Mouse (Mus musculus): ENCODE results near the gene Tnp1. TPM values are rescaled to one million over a fixed set of nuclear protein-coding genes. Genes with fewer than 3 reads are reported as not detected.

The Tnp1 gene
- polyA plus RNA-seq, 1 experiment from 2014 or later = not detected

GRCm38 (mm10) chr1:72992944-72993464 is 22.7 kb downstream of the Tnp1 start:
- no peaks in the 10 kb centered on the region for H3K4me1 ChIP-seq (ENCODE audit: control insufficient read depth, insufficient read depth, low read length)
- 80% methylated on average over 2 of the region's 2 CpGs for WGBS
- no peak overlapping the region for H3K27ac ChIP-seq (ENCODE audit: low read length)
- no peak overlapping the region for H3K9ac ChIP-seq (ENCODE audit: low read depth, low read length)
- H3K9me3 ChIP-seq (replicated peaks; ENCODE audit: control insufficient read depth, low read length, poor library complexity, severe bottlenecking) = no peaks in the 10 kb centered on the region
- no peaks in the 10 kb centered on the region for H3K36me3 ChIP-seq (ENCODE audit: control insufficient read depth, insufficient read depth, low read length)
- H3K27me3 ChIP-seq (ENCODE audit: control insufficient read depth, insufficient read depth, low read depth, low read length) = no peaks in the 10 kb centered on the region
- H3K4me2 ChIP-seq (ENCODE audit: low read length) = no peak overlapping the region
- H3K4me3 ChIP-seq (ENCODE audit: low read depth, low read length) = no peak overlapping the region
- ATAC-seq = no peak

GRCm38 (mm10) chr1:72992209-72992608 is 23.5 kb downstream of the Tnp1 start:
- 64% methylated on average over 2 of the region's 2 CpGs for WGBS
- Histone ChIP-seq H3K4me3 (ENCODE audit: low read depth, low read length) (no peak overlapping the region), H3K27ac (ENCODE audit: low read length) (no peak overlapping the region), H3K4me1 (ENCODE audit: control insufficient read depth, insufficient read depth, low read length) (no peaks in the 10 kb centered on the region), H3K9me3 (replicated peaks; ENCODE audit: control insufficient read depth, low read length, poor library complexity, severe bottlenecking) (no peaks in the 10 kb centered on the region), H3K36me3 (ENCODE audit: control insufficient read depth, insufficient read depth, low read length) (no peaks in the 10 kb centered on the region), H3K4me2 (ENCODE audit: low read length) (no peak overlapping the region), H3K9ac (ENCODE audit: low read depth, low read length) (no peak overlapping the region), H3K27me3 (ENCODE audit: control insufficient read depth, insufficient read depth, low read depth, low read length) (no peaks in the 10 kb centered on the region)
- ATAC-seq = no peak

- Histone ChIP-seq H3K4me2 (ENCODE audit: low read length) (no peak overlapping the region), H3K27me3 (ENCODE audit: control insufficient read depth, insufficient read depth, low read depth, low read length) (no peaks in the 10 kb centered on the region), H3K4me3 (ENCODE audit: low read depth, low read length) (no peak overlapping the region), H3K27ac (ENCODE audit: low read length) (no peak overlapping the region), H3K36me3 (ENCODE audit: control insufficient read depth, insufficient read depth, low read length) (no peaks in the 10 kb centered on the region), H3K9ac (ENCODE audit: low read depth, low read length) (no peak overlapping the region), H3K4me1 (ENCODE audit: control insufficient read depth, insufficient read depth, low read length) (no peaks in the 10 kb centered on the region), H3K9me3 (replicated peaks; ENCODE audit: control insufficient read depth, low read length, poor library complexity, severe bottlenecking) (no peaks in the 10 kb centered on the region)
- 91% methylated on average over 3 of the region's 3 CpGs for WGBS
- no peak for ATAC-seq
These were observed 26.8 kb downstream of the Tnp1 start for GRCm38 (mm10) chr1:72988904-72989303.

GRCm38 (mm10) chr1:72986715-72987114 is 29.0 kb downstream of the Tnp1 start:
- Histone ChIP-seq H3K36me3 (ENCODE audit: control insufficient read depth, insufficient read depth, low read length) (no peaks in the 10 kb centered on the region), H3K9ac (ENCODE audit: low read depth, low read length) (no peak overlapping the region), H3K27ac (ENCODE audit: low read length) (no peak overlapping the region), H3K27me3 (ENCODE audit: control insufficient read depth, insufficient read depth, low read depth, low read length) (no peaks in the 10 kb centered on the region), H3K4me1 (ENCODE audit: control insufficient read depth, insufficient read depth, low read length) (no peaks in the 10 kb centered on the region), H3K4me3 (ENCODE audit: low read depth, low read length) (no peak overlapping the region), H3K4me2 (ENCODE audit: low read length) (no peak overlapping the region), H3K9me3 (replicated peaks; ENCODE audit: control insufficient read depth, low read length, poor library complexity, severe bottlenecking) (0 out of 2 replicates have a peak, but pooled peaks cover 3% of the 10 kb centered on the region)
- WGBS = 86% methylated on average over 4 of the region's 4 CpGs
- ATAC-seq = no peak

- 75% methylated on average over 9 of the region's 9 CpGs for WGBS
- no peak overlapping the region for H3K27ac ChIP-seq (ENCODE audit: low read length)
- H3K4me1 ChIP-seq (ENCODE audit: control insufficient read depth, insufficient read depth, low read length) = no peaks in the 10 kb centered on the region
- ATAC-seq = no peak
- H3K4me2 ChIP-seq (ENCODE audit: low read length) = no peak overlapping the region
- no peaks in the 10 kb centered on the region for H3K36me3 ChIP-seq (ENCODE audit: control insufficient read depth, insufficient read depth, low read length)
- H3K27me3 ChIP-seq (ENCODE audit: control insufficient read depth, insufficient read depth, low read depth, low read length) = no peaks in the 10 kb centered on the region
- H3K9me3 ChIP-seq (replicated peaks; ENCODE audit: control insufficient read depth, low read length, poor library complexity, severe bottlenecking) = 0 out of 2 replicates have a peak, but pooled peaks cover 3% of the 10 kb centered on the region
- H3K9ac ChIP-seq (ENCODE audit: low read depth, low read length) = no peak overlapping the region
- no peak overlapping the region for H3K4me3 ChIP-seq (ENCODE audit: low read depth, low read length)
These were observed 36.8 kb downstream of the Tnp1 start for GRCm38 (mm10) chr1:72978956-72979355.

GRCm38 (mm10) chr1:72974226-72974625 is 41.5 kb downstream of the Tnp1 start:
- H3K4me2 ChIP-seq (ENCODE audit: low read length) = no peak overlapping the region
- no peak overlapping the region for H3K4me3 ChIP-seq (ENCODE audit: low read depth, low read length)
- no peaks in the 10 kb centered on the region; the same call in 1 of the 2 replicates for H3K4me1 ChIP-seq (ENCODE audit: control insufficient read depth, insufficient read depth, low read length)
- H3K9me3 ChIP-seq (replicated peaks; ENCODE audit: control insufficient read depth, low read length, poor library complexity, severe bottlenecking) = no peaks in the 10 kb centered on the region
- no peaks in the 10 kb centered on the region for H3K27me3 ChIP-seq (ENCODE audit: control insufficient read depth, insufficient read depth, low read depth, low read length)
- H3K36me3 ChIP-seq (ENCODE audit: control insufficient read depth, insufficient read depth, low read length) = no peaks in the 10 kb centered on the region
- no peak overlapping the region for H3K9ac ChIP-seq (ENCODE audit: low read depth, low read length)
- no peak overlapping the region for H3K27ac ChIP-seq (ENCODE audit: low read length)
- ATAC-seq = no peak

- Histone ChIP-seq H3K27me3 (ENCODE audit: control insufficient read depth, insufficient read depth, low read depth, low read length) (no peaks in the 10 kb centered on the region), H3K9me3 (replicated peaks; ENCODE audit: control insufficient read depth, low read length, poor library complexity, severe bottlenecking) (no peaks in the 10 kb centered on the region), H3K4me2 (ENCODE audit: low read length) (no peak overlapping the region), H3K4me3 (ENCODE audit: low read depth, low read length) (no peak overlapping the region), H3K27ac (ENCODE audit: low read length) (no peak overlapping the region), H3K9ac (ENCODE audit: low read depth, low read length) (no peak overlapping the region), H3K36me3 (ENCODE audit: control insufficient read depth, insufficient read depth, low read length) (no peaks in the 10 kb centered on the region), H3K4me1 (ENCODE audit: control insufficient read depth, insufficient read depth, low read length) (no peaks in the 10 kb centered on the region; the same call in 1 of the 2 replicates)
- no peak for ATAC-seq
- WGBS = 93% methylated on average over 9 of the region's 9 CpGs
These were observed 45.2 kb downstream of the Tnp1 start for GRCm38 (mm10) chr1:72970461-72970860.

GRCm38 (mm10) chr1:72969113-72969812 is 46.4 kb downstream of the Tnp1 start:
- 45% methylated on average over 10 of the region's 10 CpGs for WGBS
- Histone ChIP-seq H3K9ac (ENCODE audit: low read depth, low read length) (no peak overlapping the region), H3K27me3 (ENCODE audit: control insufficient read depth, insufficient read depth, low read depth, low read length) (no peaks in the 10 kb centered on the region), H3K36me3 (ENCODE audit: control insufficient read depth, insufficient read depth, low read length) (no peaks in the 10 kb centered on the region), H3K4me1 (ENCODE audit: control insufficient read depth, insufficient read depth, low read length) (no peaks in the 10 kb centered on the region; the same call in 1 of the 2 replicates), H3K4me3 (ENCODE audit: low read depth, low read length) (no peak overlapping the region), H3K4me2 (ENCODE audit: low read length) (no peak overlapping the region), H3K27ac (ENCODE audit: low read length) (no peak overlapping the region), H3K9me3 (replicated peaks; ENCODE audit: control insufficient read depth, low read length, poor library complexity, severe bottlenecking) (no peaks in the 10 kb centered on the region)
- no peak for ATAC-seq

GRCm38 (mm10) chr1:72966423-72966822 is 49.3 kb downstream of the Tnp1 start:
- no peak overlapping the region for H3K27ac ChIP-seq (ENCODE audit: low read length)
- H3K27me3 ChIP-seq (ENCODE audit: control insufficient read depth, insufficient read depth, low read depth, low read length) = no peaks in the 10 kb centered on the region
- WGBS = 95% methylated on average over 4 of the region's 4 CpGs
- H3K36me3 ChIP-seq (ENCODE audit: control insufficient read depth, insufficient read depth, low read length) = no peaks in the 10 kb centered on the region
- no peak overlapping the region for H3K4me3 ChIP-seq (ENCODE audit: low read depth, low read length)
- no peak overlapping the region for H3K9ac ChIP-seq (ENCODE audit: low read depth, low read length)
- no peaks in the 10 kb centered on the region for H3K9me3 ChIP-seq (replicated peaks; ENCODE audit: control insufficient read depth, low read length, poor library complexity, severe bottlenecking)
- no peaks in the 10 kb centered on the region; the same call in 1 of the 2 replicates for H3K4me1 ChIP-seq (ENCODE audit: control insufficient read depth, insufficient read depth, low read length)
- no peak overlapping the region for H3K4me2 ChIP-seq (ENCODE audit: low read length)
- ATAC-seq = no peak
